Mouse (Mus musculus): ENCODE data around the gene Il17rc. TPM values are rescaled to one million over a fixed set of nuclear protein-coding genes. Genes with fewer than 3 reads are reported as not detected.

The Il17rc gene
- polyA plus RNA-seq, 1 experiment = 65.3 TPM

GRCm38 (mm10) chr6:113455007-113455406 is 16.2 kb upstream of the Il17rc start:
- no peak for DNase-seq (ENCODE audit: low spot score)

- DNase-seq (ENCODE audit: low spot score) = no peak
Observed at GRCm38 (mm10) chr6:113457952-113458534, 13.2 kb upstream of the Il17rc start, which contains the start of gene Il17re. Gene Il17re, plus strand, starts transcription at chr6:113458484.

GRCm38 (mm10) chr6:113458635-113459034 is 12.6 kb upstream of the Il17rc start:
- peak; percentile 65 for DNase-seq (ENCODE audit: low spot score)

- DNase-seq (ENCODE audit: low spot score) = no peak
Observed at GRCm38 (mm10) chr6:113464040-113464439, 7.2 kb upstream of the Il17rc start.

GRCm38 (mm10) chr6:113465602-113466001 is 5.6 kb upstream of the Il17rc start:
- DNase-seq (ENCODE audit: low spot score) = no peak

- DNase-seq (ENCODE audit: low spot score) = no peak
Observed at GRCm38 (mm10) chr6:113468512-113468911, 2.7 kb upstream of the Il17rc start.

- no peak for DNase-seq (ENCODE audit: low spot score)
Observed at GRCm38 (mm10) chr6:113469021-113469420, 2.2 kb upstream of the Il17rc start.

GRCm38 (mm10) chr6:113469432-113469831 is 1.8 kb upstream of the Il17rc start:
- DNase-seq (ENCODE audit: low spot score) = peak; percentile 72

GRCm38 (mm10) chr6:113472061-113472460 is 834 bp downstream of the Il17rc start:
- DNase-seq (ENCODE audit: low spot score) = no peak

GRCm38 (mm10) chr6:113473246-113473645 is 2.0 kb downstream of the Il17rc start:
- DNase-seq (ENCODE audit: low spot score) = no peak

GRCm38 (mm10) chr6:113473715-113474114 is 2.5 kb downstream of the Il17rc start:
- no peak for DNase-seq (ENCODE audit: low spot score)

GRCm38 (mm10) chr6:113477353-113477752 is 6.1 kb downstream of the Il17rc start:
- DNase-seq (ENCODE audit: low spot score) = no peak

GRCm38 (mm10) chr6:113478906-113479305 is 7.7 kb downstream of the Il17rc start:
- DNase-seq (ENCODE audit: low spot score) = no peak

GRCm38 (mm10) chr6:113480555-113481373 is 9.5 kb downstream of the Il17rc start:
- no peak for DNase-seq (ENCODE audit: low spot score)

- no peak for DNase-seq (ENCODE audit: low spot score)
Observed at GRCm38 (mm10) chr6:113482477-113483099, 11.4 kb downstream of the Il17rc start.

GRCm38 (mm10) chr6:113483100-113483615 is 11.9 kb downstream of the Il17rc start, which contains the start of gene Creld1:
Gene Creld1, plus strand, starts transcription at chr6:113483297.
- DNase-seq (ENCODE audit: low spot score) = peak; percentile 76

- no peak for DNase-seq (ENCODE audit: low spot score)
Observed at GRCm38 (mm10) chr6:113483729-113484128, 12.5 kb downstream of the Il17rc start.

GRCm38 (mm10) chr6:113487125-113487576 is 15.9 kb downstream of the Il17rc start:
- DNase-seq (ENCODE audit: low spot score) = peak; percentile 23

- DNase-seq (ENCODE audit: low spot score) = no peak
Observed at GRCm38 (mm10) chr6:113489410-113489809, 18.2 kb downstream of the Il17rc start.

- DNase-seq (ENCODE audit: low spot score) = no peak
Observed at GRCm38 (mm10) chr6:113492101-113492864, 21.1 kb downstream of the Il17rc start.

GRCm38 (mm10) chr6:113494258-113494788 is 23.1 kb downstream of the Il17rc start:
- DNase-seq (ENCODE audit: low spot score) = peak; percentile 84
